Mouse (Mus musculus) erythroid progenitor cell, adult 5-6 weeks (primary cell): ENCODE measurements around the gene 1110008L16Rik. TPM values are rescaled to one million over a fixed set of nuclear protein-coding genes. Genes with fewer than 3 reads are reported as not detected.
A peak's percentile ranks its signal among the peaks of the same experiment; 100 is the strongest.
"Not testable (repeated sequence)": the region's sequence is repeated elsewhere in the genome, so short reads cannot be mapped to it uniquely, and the experiment has no call there.

Experiments
- ATAC-seq: replicated peaks from 2 replicates; pipeline ENCODE4 v1.8.0; 2016; ENCODE audit warnings: moderate number of reproducible peaks, mild to moderate bottlenecking, moderate TSS enrichment, inconsistent platforms; ENCODE audit not compliant: poor library complexity, low FRiP score, severe bottlenecking
- total RNA-seq, 2 experiments: library from RNA; stranded (forward) in 1 of 2; stranded (reverse) in 1 of 2; fragments of 150-400 nt in 1 of 2; fragments of 186-747, 209-891 nt in 1 of 2; gene quantifications; 2 replicates each; pipeline versions ENCODE4 v1.2.3 to v1.2.4; 2015 to 2017; ENCODE audit warnings: low replicate concordance in 2 of 2

1110008L16Rik gene
- total RNA-seq (2015; ENCODE audit: low replicate concordance): 10.8 and 13.4 TPM in 2 replicates
- 3.3 and 5.3 TPM in 2 replicates for total RNA-seq (2017; ENCODE audit: low replicate concordance)

DNA sequence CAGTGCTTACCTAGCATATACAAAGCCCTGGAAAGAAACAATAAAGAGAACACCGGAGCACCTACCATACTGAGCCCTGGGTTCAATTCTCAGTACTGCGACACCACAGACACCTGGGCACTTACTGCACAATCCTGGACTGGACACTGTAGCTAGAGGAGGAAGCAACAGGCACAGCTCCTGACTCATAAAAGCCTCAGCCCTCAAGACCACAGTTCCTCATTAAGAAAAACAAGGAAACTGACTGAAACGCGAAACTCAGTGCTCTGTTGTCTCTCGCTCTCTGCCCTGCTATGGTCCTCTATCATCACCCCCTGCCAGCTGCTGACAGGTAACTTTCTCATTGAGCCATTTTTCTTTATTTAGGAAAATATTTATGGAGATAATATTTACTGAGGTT lies at the start of gene 1110008L16Rik:
Gene 1110008L16Rik (plus strand): TSS at position 242 of the 400 bp plus-strand sequence.
- no peak for ATAC-seq

GRCm38 (mm10) chr12:55261950-55262349 lies 37.4 kb upstream of the 1110008L16Rik start:
- peak; percentile 59; the same call in 1 of the 2 replicates for ATAC-seq

GRCm38 (mm10) chr12:55263385-55263784 lies 36.0 kb upstream of the 1110008L16Rik start:
- ATAC-seq: not testable (repeated sequence)

- no peak for ATAC-seq
Measured at GRCm38 (mm10) chr12:55272243-55272642, 27.1 kb upstream of the 1110008L16Rik start.

- ATAC-seq: not testable (repeated sequence)
Measured at GRCm38 (mm10) chr12:55277583-55277982, 21.8 kb upstream of the 1110008L16Rik start.

DNA sequence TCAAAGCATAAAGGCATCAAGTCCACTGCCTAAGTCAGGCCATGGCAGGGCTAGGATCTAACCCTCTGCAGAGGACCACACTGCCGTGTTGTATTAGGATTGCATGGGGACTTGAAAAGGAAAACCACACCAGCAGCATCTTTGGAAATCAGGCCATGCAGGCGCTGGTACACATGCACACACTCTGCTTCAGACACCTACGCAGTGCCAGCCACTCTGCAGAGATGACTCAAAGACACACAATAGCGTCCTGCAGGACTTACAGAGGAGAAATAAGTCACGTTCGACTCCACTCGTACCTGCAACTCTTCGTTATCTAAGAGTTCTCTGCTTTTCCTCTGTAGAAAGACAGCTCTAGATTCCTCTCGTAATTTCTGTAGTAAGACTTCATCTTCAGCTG lies 1.3 kb upstream of the 1110008L16Rik start:
- no peak for ATAC-seq

- ATAC-seq: no peak
Measured at GRCm38 (mm10) chr12:55300820-55301351, 1.5 kb downstream of the 1110008L16Rik start.

DNA sequence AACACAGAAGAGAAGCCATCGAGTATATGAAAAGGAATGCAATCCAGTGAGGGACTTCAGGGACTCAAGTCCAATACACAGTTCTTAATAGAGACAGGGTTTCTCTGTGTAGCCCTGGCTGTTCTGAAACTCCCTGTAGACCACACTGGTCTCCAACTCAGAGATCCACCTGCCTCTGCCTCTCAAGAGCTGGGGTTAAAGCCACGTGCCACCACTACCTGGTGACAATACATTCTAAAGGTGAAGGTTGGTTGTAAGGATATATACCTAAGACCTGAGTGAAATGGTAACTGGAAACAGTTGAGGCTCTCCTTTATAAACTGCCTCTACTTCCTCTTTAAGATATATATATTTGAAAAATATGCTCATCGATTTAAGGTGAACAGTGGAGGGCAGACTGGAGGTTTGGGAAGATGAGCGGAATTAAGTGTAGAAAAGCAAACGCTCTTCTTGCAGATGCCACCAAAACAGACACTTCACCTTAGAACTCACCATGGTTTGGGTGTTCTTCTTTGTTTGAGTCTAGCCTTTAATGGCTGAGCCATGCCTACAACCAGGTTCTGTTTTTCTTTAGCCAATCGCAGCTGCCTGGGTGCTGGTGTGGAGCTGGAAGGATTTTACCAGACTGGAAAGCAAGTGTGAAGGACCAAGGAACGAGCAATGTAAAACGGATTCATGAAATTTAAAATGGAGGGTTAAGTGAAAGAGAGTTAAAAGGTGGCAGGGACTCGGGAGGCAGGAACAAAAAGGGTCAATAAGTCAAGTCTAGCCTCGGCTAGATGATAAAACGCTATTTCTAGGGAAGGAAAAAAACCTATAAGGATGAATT lies 2.3 kb downstream of the 1110008L16Rik start:
- 0 out of 2 replicates have a peak, but pooled peaks have one; percentile 10 for ATAC-seq

DNA sequence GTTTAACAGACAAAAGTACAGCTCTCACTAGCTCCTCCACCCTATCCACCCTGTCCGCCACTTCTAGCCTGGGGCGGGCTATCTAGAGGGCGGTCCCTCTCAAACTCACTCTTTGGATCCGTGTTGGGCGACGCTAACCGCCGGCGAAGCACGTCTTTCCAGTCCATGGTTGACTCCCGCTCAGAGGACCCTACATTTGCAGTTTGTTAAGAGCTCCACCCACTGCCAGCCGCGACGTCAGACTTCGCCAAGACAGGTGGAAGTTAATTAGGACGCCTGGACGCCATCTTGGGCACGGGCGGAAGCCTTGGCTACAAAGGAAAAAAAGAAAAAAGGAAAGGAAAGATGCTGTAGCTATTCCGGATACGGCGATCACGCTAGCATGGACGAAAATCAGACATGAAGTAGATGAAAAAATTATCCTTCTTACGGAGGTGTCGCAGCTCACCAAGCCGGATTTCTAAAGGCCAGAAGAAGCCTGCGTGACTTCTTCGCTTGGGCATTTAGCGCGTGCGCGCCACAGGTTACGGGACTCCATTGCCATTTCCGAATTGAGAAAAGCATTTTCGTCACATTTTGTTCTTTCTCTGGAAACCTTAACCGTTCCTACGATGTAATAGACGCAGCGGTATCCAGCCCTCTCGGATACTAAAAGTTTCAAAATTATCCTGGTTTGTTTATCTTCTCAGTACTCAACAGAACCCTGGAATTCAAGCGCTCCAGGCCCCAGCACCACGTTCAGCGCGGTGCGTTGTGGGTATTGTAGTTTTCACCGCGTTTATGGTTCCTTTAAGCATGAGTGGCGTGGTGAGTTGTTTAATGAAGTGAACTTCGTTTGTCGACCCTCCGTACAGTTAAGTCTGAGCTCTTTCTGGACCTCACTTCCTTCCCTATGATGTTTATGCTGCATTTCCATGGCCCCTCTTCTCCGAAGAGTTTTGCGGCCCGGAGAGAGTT lies 3.4 kb downstream of the 1110008L16Rik start, which contains the start of gene Ppp2r3c:
Gene Ppp2r3c (minus strand): TSS at position 514 of the 957 bp plus-strand sequence.
- peak; percentile 95 for ATAC-seq

GRCm38 (mm10) chr12:55306371-55306770 lies 7.0 kb downstream of the 1110008L16Rik start:
- ATAC-seq: no peak

DNA sequence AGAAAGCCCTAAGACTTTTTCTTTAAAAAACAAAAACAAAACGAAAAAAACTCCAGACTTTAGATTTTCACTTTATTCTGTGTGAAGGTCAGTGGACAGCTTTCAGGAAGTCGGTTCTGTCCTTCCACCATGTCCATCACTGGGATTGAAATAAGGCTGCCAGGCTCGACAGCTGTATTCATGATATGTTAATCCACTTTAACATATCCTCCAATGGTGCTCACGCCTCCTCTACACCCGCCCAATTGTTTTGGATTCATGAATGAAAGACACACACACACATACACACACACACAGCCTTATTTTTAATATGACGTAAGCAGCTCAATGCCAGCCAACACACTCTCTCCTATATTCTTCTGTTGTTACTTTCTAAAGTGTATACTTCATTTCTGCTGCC lies 8.2 kb downstream of the 1110008L16Rik start:
- no peak for ATAC-seq

GRCm38 (mm10) chr12:55308731-55309130 lies 9.4 kb downstream of the 1110008L16Rik start:
- ATAC-seq: no peak

- no peak for ATAC-seq
Measured at GRCm38 (mm10) chr12:55309501-55309900, 10.1 kb downstream of the 1110008L16Rik start.

- ATAC-seq: no peak
Measured at GRCm38 (mm10) chr12:55311841-55312240, 12.5 kb downstream of the 1110008L16Rik start.

GRCm38 (mm10) chr12:55313901-55314300 lies 14.5 kb downstream of the 1110008L16Rik start:
- no peak for ATAC-seq

DNA sequence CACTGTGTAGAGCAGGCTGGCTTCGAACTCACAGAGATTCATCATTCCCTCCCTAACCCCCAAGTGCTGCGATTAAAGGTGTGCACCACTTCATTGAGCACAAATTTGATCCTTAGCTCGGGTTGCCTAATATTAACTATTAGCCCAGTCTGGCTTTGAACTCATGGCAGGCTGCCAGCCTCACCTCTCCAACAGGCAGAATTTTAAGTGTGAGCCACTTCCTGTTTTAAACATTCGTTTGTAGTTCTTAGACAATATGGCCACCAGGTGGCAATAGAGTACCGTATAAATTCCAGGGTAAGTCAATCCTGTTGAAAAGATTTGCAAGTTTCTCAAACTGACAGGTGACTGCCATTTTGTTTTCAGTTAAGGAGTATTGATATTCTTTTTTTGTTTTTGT lies 15.8 kb downstream of the 1110008L16Rik start:
- peak; percentile 79 for ATAC-seq

GRCm38 (mm10) chr12:55321642-55322291 lies 22.4 kb downstream of the 1110008L16Rik start:
- no peak for ATAC-seq

GRCm38 (mm10) chr12:55325702-55326101 lies 26.3 kb downstream of the 1110008L16Rik start:
- no peak for ATAC-seq

- ATAC-seq: no peak
Measured at GRCm38 (mm10) chr12:55328784-55329183, 29.4 kb downstream of the 1110008L16Rik start.
